Comparison of ENCODE assay signal across 11 mouse cellular contexts in the genomic region with DNA sequence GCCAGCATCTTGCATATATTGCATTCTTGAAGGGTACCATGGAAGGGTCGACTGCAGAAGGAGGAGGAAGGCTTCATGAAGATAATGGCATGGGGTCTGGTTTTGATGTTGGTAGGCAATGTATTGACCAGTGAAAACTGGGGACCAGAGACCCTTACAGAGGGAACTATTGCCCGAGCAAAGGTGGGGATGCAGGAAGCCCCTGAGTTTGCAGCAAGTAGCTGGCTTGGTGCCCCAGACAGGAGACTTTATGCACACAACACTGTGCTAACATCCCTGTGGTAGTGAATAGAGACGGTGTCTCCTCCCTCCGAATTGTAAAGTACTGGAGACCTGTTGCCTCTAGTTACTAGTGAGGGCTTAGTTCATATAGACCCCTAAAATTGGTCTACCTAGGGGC. TPM values are rescaled to one million over a fixed set of nuclear protein-coding genes. Genes with fewer than 3 reads are reported as not detected.
A peak's percentile ranks its signal among the peaks of the same experiment; 100 is the strongest.
DNase-seq lines count a peak whose midpoint lies in the region; ATAC-seq and TF ChIP-seq lines count a peak whose summit lies in the region.
"Had no signal": no experiment of that assay in that cellular context is flagged by ENCODE, and none has a peak within 500 bp of the region (broad histone marks: within the 10 kb centered on the region; RNA-seq: fewer than 3 reads in every experiment).

No protein-coding gene starts in this region.

- H3K36me3 ChIP-seq in lung, embryonic 14.5 days (ENCODE audit: insufficient read depth): no peaks in the 10 kb centered on the region
- 0 out of 2 replicates have a peak, but pooled peaks cover 2% of the 10 kb centered on the region for H3K36me3 ChIP-seq in liver, embryonic 11.5 days (ENCODE audit: control insufficient read depth, insufficient read depth, low read length)
- no peaks in the 10 kb centered on the region for H3K36me3 ChIP-seq in stomach, embryonic 16.5 days (ENCODE audit: control insufficient read depth, insufficient read depth, low read length)
- H3K36me3 ChIP-seq: G1E had no signal

- peak; percentile 50 for DNase-seq in cerebellum, adult 9-11 months
- no peak for DNase-seq in cerebellum, adult 2 months
- no peak for DNase-seq in lung, embryonic 14.5 days
- no peak for DNase-seq in lung, adult 2 months
- no peak for DNase-seq in liver, embryonic 11.5 days (ENCODE audit: low spot score)
- no peak for DNase-seq in left cerebral cortex, adult 11 months (ENCODE audit: low spot score)
- DNase-seq: kidney, postnatal 4 days; lung, postnatal 4 days had no signal

- peak overlapping the region; percentile 92 for H3K4me2 ChIP-seq in lung, embryonic 14.5 days
- peak overlapping the region; percentile 93 for H3K4me2 ChIP-seq in liver, embryonic 11.5 days
- H3K4me2 ChIP-seq in stomach, embryonic 16.5 days (ENCODE audit: low read depth, low read length): 0 out of 2 replicates have a peak overlapping the region, but pooled peaks have one; percentile 83

- WGBS in cerebellum, adult 2 months: 48% methylated on average over 4 of the region's 4 CpGs
- WGBS in lung, embryonic 14.5 days: 63% methylated on average over 4 of the region's 4 CpGs
- 56% methylated on average over 4 of the region's 4 CpGs for WGBS in lung, adult 2 months
- 70% methylated on average over 4 of the region's 4 CpGs for WGBS in liver, embryonic 11.5 days
- WGBS in stomach, embryonic 16.5 days: 71% methylated on average over 4 of the region's 4 CpGs

- no peak overlapping the region for H3K27ac ChIP-seq in cerebellum, adult 2 months (ENCODE audit: insufficient read depth, low read length)
- H3K27ac ChIP-seq in lung, embryonic 14.5 days (ENCODE audit: low read depth): no peak overlapping the region
- peak overlapping the region; percentile 45; the same call in 1 of the 2 replicates for H3K27ac ChIP-seq in liver, embryonic 11.5 days (ENCODE audit: low read depth, low read length)
- H3K27ac ChIP-seq in stomach, embryonic 16.5 days (ENCODE audit: low read length): no peak overlapping the region

- no peak for TF ChIP-seq CTCF in cerebellum, adult 2 months (IDR thresholded peaks at IDR 0.05; ENCODE audit: borderline replicate concordance, insufficient read depth, low read depth, low read length)
- TF ChIP-seq CTCF in lung, embryonic 14.5 days (IDR thresholded peaks at IDR 0.05; ENCODE audit: low read depth): no peak
- TF ChIP-seq CTCF in lung, adult 2 months (IDR thresholded peaks at IDR 0.05; ENCODE audit: insufficient read depth, low read length): no peak

- ATAC-seq in lung, embryonic 14.5 days (ENCODE audit: insufficient read depth): no peak
- no peak for ATAC-seq in liver, embryonic 11.5 days (replicated peaks; ENCODE audit: low FRiP score)
- ATAC-seq in stomach, embryonic 16.5 days (ENCODE audit: insufficient read depth, low FRiP score): no peak
- ATAC-seq in inflammation-experienced regulatory T-cells, adult 6 months: no peak

- H3K4me3 ChIP-seq in cerebellum, adult 2 months (replicated peaks; ENCODE audit: insufficient read depth, low read depth, low read length): no peak overlapping the region
- H3K4me3 ChIP-seq in lung, embryonic 14.5 days (ENCODE audit: low read depth, low read length): no peak overlapping the region; the same call in 1 of the 2 replicates
- no peak overlapping the region for H3K4me3 ChIP-seq in lung, adult 2 months (replicated peaks; ENCODE audit: extremely low read depth, low read depth, low read length)
- H3K4me3 ChIP-seq in liver, embryonic 11.5 days (ENCODE audit: low read depth, low read length): peak overlapping the region; percentile 85
- no peak overlapping the region for H3K4me3 ChIP-seq in stomach, embryonic 16.5 days (replicated peaks; ENCODE audit: low read length)

- no peaks in the 10 kb centered on the region for H3K9me3 ChIP-seq in lung, embryonic 14.5 days (ENCODE audit: low read depth, low read length)
- H3K9me3 ChIP-seq in liver, embryonic 11.5 days (ENCODE audit: control insufficient read depth, low read length): no peaks in the 10 kb centered on the region
- no peaks in the 10 kb centered on the region for H3K9me3 ChIP-seq in stomach, embryonic 16.5 days (replicated peaks; ENCODE audit: control insufficient read depth, low read length)
- H3K9me3 ChIP-seq: G1E had no signal

- no peak for TF ChIP-seq POLR2A in cerebellum, adult 2 months (IDR thresholded peaks at IDR 0.05; ENCODE audit: borderline replicate concordance, insufficient read depth, low read length)
- TF ChIP-seq POLR2A in lung, adult 2 months (IDR thresholded peaks at IDR 0.05; ENCODE audit: borderline replicate concordance, extremely low read depth, low read depth, low read length): no peak

- no peaks in the 10 kb centered on the region for H3K27me3 ChIP-seq in cerebellum, adult 2 months (ENCODE audit: control insufficient read depth, insufficient read depth, low read length)
- H3K27me3 ChIP-seq in lung, embryonic 14.5 days (ENCODE audit: insufficient read depth, low read length): no peaks in the 10 kb centered on the region
- no peaks in the 10 kb centered on the region for H3K27me3 ChIP-seq in liver, embryonic 11.5 days (replicated peaks; ENCODE audit: control insufficient read depth, insufficient read depth, low read length)
- H3K27me3 ChIP-seq in stomach, embryonic 16.5 days (ENCODE audit: control insufficient read depth, insufficient read depth, low read length): no peaks in the 10 kb centered on the region

- H3K4me1 ChIP-seq in cerebellum, adult 2 months (ENCODE audit: control insufficient read depth, insufficient read depth, low read length): no peaks in the 10 kb centered on the region
- 0 out of 2 replicates have a peak, but pooled peaks cover 4% of the 10 kb centered on the region for H3K4me1 ChIP-seq in lung, embryonic 14.5 days (ENCODE audit: insufficient read depth)
- H3K4me1 ChIP-seq in lung, adult 2 months (ENCODE audit: control insufficient read depth, insufficient read depth, low read length): peaks cover 8% of the 10 kb centered on the region
- peaks cover 43% of the 10 kb centered on the region for H3K4me1 ChIP-seq in liver, embryonic 11.5 days (replicated peaks; ENCODE audit: control insufficient read depth, insufficient read depth, low read length)
- H3K4me1 ChIP-seq in stomach, embryonic 16.5 days (ENCODE audit: control insufficient read depth, insufficient read depth, low read length): peaks cover 39% of the 10 kb centered on the region

- no peak overlapping the region; the same call in 1 of the 2 replicates for H3K9ac ChIP-seq in lung, embryonic 14.5 days
- H3K9ac ChIP-seq in liver, embryonic 11.5 days (ENCODE audit: low read depth, low read length): peak overlapping the region; percentile 90
- no peak overlapping the region for H3K9ac ChIP-seq in stomach, embryonic 16.5 days (ENCODE audit: low read length)

RNA-seq across cellular contexts. Expression of gene Slc6a9, which starts 3.0 kb away (rescaled TPM):
- 178 and 197 TPM in 2 replicates for polyA plus RNA-seq in cerebellum, adult 2 months (2012; rRNA removed)
- 7.2 and 9.7 TPM in 2 replicates for polyA plus RNA-seq in lung, embryonic 14.5 days (2014; fragmentation: Nextera tagmentation; extraction: Ambion mirVana)
- 77.6 and 84.6 TPM in 2 replicates for polyA plus RNA-seq in lung, adult 2 months (2012; rRNA removed)
- polyA plus RNA-seq in liver, embryonic 11.5 days (2014; fragmentation: Nextera tagmentation; extraction: Ambion mirVana): 21.7 and 26.3 TPM in 2 replicates
- 15.4 and 16.9 TPM in 2 replicates for polyA plus RNA-seq in stomach, embryonic 16.5 days (2015; fragmentation: Nextera tagmentation; extraction: Ambion mirVana)
- polyA plus RNA-seq in inflammation-experienced regulatory T-cells, adult 6 months (2017; shearing (Covaris generic)): not detected

RNA-seq across cellular contexts. Expression of gene Ccdc24, which starts 35.1 kb away (rescaled TPM):
- 1.8 and 3.4 TPM in 2 replicates for polyA plus RNA-seq in cerebellum, adult 2 months (2012; rRNA removed)
- polyA plus RNA-seq in lung, embryonic 14.5 days (2014; fragmentation: Nextera tagmentation; extraction: Ambion mirVana): 1.0 and 1.3 TPM in 2 replicates
- 15.4 and 15.8 TPM in 2 replicates for polyA plus RNA-seq in lung, adult 2 months (2012; rRNA removed)
- polyA plus RNA-seq in liver, embryonic 11.5 days (2014; fragmentation: Nextera tagmentation; extraction: Ambion mirVana): 1.1 and 1.5 TPM in 2 replicates
- polyA plus RNA-seq in stomach, embryonic 16.5 days (2015; fragmentation: Nextera tagmentation; extraction: Ambion mirVana): 0.62 and 1.6 TPM in 2 replicates
- polyA plus RNA-seq in inflammation-experienced regulatory T-cells, adult 6 months (2017; shearing (Covaris generic)): not detected
- polyA plus RNA-seq: G1E had no signal

RNA-seq across cellular contexts. Expression of gene B4galt2, which starts 46.0 kb away (rescaled TPM):
- 41.0 and 42.0 TPM in 2 replicates for polyA plus RNA-seq in cerebellum, adult 2 months (2012; rRNA removed)
- polyA plus RNA-seq in lung, embryonic 14.5 days (2014; fragmentation: Nextera tagmentation; extraction: Ambion mirVana): 27.6 and 31.8 TPM in 2 replicates
- 22.3 and 23.4 TPM in 2 replicates for polyA plus RNA-seq in lung, adult 2 months (2012; rRNA removed)
- polyA plus RNA-seq in liver, embryonic 11.5 days (2014; fragmentation: Nextera tagmentation; extraction: Ambion mirVana): 9.3 and 10.5 TPM in 2 replicates
- polyA plus RNA-seq in stomach, embryonic 16.5 days (2015; fragmentation: Nextera tagmentation; extraction: Ambion mirVana): 11.4 and 14.6 TPM in 2 replicates
- polyA plus RNA-seq in inflammation-experienced regulatory T-cells, adult 6 months (2017; shearing (Covaris generic)): not detected

RNA-seq across cellular contexts. Expression of gene Atp6v0b, which starts 49.9 kb away (rescaled TPM):
- 669 and 676 TPM in 2 replicates for polyA plus RNA-seq in cerebellum, adult 2 months (2012; rRNA removed)
- 139 and 150 TPM in 2 replicates for polyA plus RNA-seq in lung, embryonic 14.5 days (2014; fragmentation: Nextera tagmentation; extraction: Ambion mirVana)
- 452 and 484 TPM in 2 replicates for polyA plus RNA-seq in lung, adult 2 months (2012; rRNA removed)
- polyA plus RNA-seq in liver, embryonic 11.5 days (2014; fragmentation: Nextera tagmentation; extraction: Ambion mirVana): 212 and 229 TPM in 2 replicates
- 224 and 241 TPM in 2 replicates for polyA plus RNA-seq in stomach, embryonic 16.5 days (2015; fragmentation: Nextera tagmentation; extraction: Ambion mirVana)
- polyA plus RNA-seq in inflammation-experienced regulatory T-cells, adult 6 months (2017; shearing (Covaris generic)): 100 to 1,000 TPM in 1 of 3 experiments, 10 to 100 TPM in 2; 75.7 to 115 (median 83.2) TPM

RNA-seq across cellular contexts. Expression of gene Dph2, which starts 54.6 kb away (rescaled TPM):
- polyA plus RNA-seq in cerebellum, adult 2 months (2012; rRNA removed): 16.6 and 18.0 TPM in 2 replicates
- 21.4 and 21.7 TPM in 2 replicates for polyA plus RNA-seq in lung, embryonic 14.5 days (2014; fragmentation: Nextera tagmentation; extraction: Ambion mirVana)
- polyA plus RNA-seq in lung, adult 2 months (2012; rRNA removed): 10.7 and 11.5 TPM in 2 replicates
- polyA plus RNA-seq in liver, embryonic 11.5 days (2014; fragmentation: Nextera tagmentation; extraction: Ambion mirVana): 21.9 and 23.1 TPM in 2 replicates
- 16.5 and 19.4 TPM in 2 replicates for polyA plus RNA-seq in stomach, embryonic 16.5 days (2015; fragmentation: Nextera tagmentation; extraction: Ambion mirVana)
- polyA plus RNA-seq in inflammation-experienced regulatory T-cells, adult 6 months (2017; shearing (Covaris generic)): 10 to 100 TPM; 20.1 to 32.4 (median 23.9) TPM

Comparison
In these comparisons a context has a peak if more than half of its experiments do, and no peak if none do; other contexts are left out.
1. RNA of gene B4galt2, which starts 46.0 kb away (polyA plus RNA-seq): 41.0 to 42.0 TPM in cerebellum, adult 2 months, 27.6 to 31.8 TPM in lung, embryonic 14.5 days, 22.3 to 23.4 TPM in lung, adult 2 months, 11.4 to 14.6 TPM in stomach, embryonic 16.5 days and 9.3 to 10.5 TPM in liver, embryonic 11.5 days; not detected in inflammation-experienced regulatory T-cells, adult 6 months; every median in the first group is over 10 times any median in the second.
2. Peak in every context shown above with its lines, with median percentiles within 50 percentile points of each other: H3K4me2 ChIP-seq.